Mouse (Mus musculus): ENCODE measurements around the gene Nup98. TPM values are rescaled to one million over a fixed set of nuclear protein-coding genes. Genes with fewer than 3 reads are reported as not detected.

Gene Nup98
- total RNA-seq (2023): 100 to 1,000 TPM in 1 of 2 experiments, 10 to 100 TPM in 1; 92.0 to 102 TPM

GRCm38 (mm10) chr7:102209756-102210721 lies at the start of gene Nup98, which contains the start of gene Pgap2:
Gene Nup98, minus strand, starts transcription at chr7:102210176.
Gene Pgap2, plus strand, starts transcription at chr7:102210208.

GRCm38 (mm10) chr7:102255954-102256353 lies 46.0 kb upstream of the Nup98 start, which contains the start of gene Rhog:
Gene Rhog, minus strand, starts transcription at chr7:102256054.

GRCm38 (mm10) chr7:102116579-102117331 lies 93.2 kb downstream of the Nup98 start, which contains the start of gene Chrna10:
Gene Chrna10, minus strand, starts transcription at chr7:102116828.

GRCm38 (mm10) chr7:102109171-102109570 lies 100.8 kb downstream of the Nup98 start, which contains the start of gene Art5:
Gene Art5, minus strand, starts transcription at chr7:102109489.

GRCm38 (mm10) chr7:102101487-102101886 lies 108.5 kb downstream of the Nup98 start, which contains the start of gene Art1:
Gene Art1, plus strand, starts transcription at chr7:102101743.

GRCm38 (mm10) chr7:102082816-102083215 lies 127.2 kb downstream of the Nup98 start, which contains the start of gene Trpc2:
Gene Trpc2, plus strand, starts transcription at chr7:102083116.

Other genes starting within 250 kb of the Nup98 start
- 10 to 100 TPM; 13.5 to 15.8 TPM for gene Il18bp, start 191.5 kb downstream of the Nup98 start, total RNA-seq (2023)
- 10 to 100 TPM; 35.6 to 39.4 TPM for gene Rnf121, start 144.7 kb downstream of the Nup98 start, total RNA-seq (2023)
- gene Xndc1, start 144.7 kb downstream of the Nup98 start, total RNA-seq (2023): 10 to 100 TPM; 40.8 to 52.2 TPM
- 1 to 10 TPM; 7.6 to 7.9 TPM for gene Xntrpc, start 144.5 kb downstream of the Nup98 start, total RNA-seq (2023)
- 1 to 10 TPM in 1 of 2 experiments, under 1 TPM in 1; 0.50 to 1.8 TPM for gene Trpc2, start 127.1 kb downstream of the Nup98 start, total RNA-seq (2023)
- gene Art1, start 108.4 kb downstream of the Nup98 start, total RNA-seq (2023): under 1 TPM in 1 of 2 experiments, not detected in 1; 0.38 TPM
- under 1 TPM; 0.61 to 0.77 TPM for gene Art5, start 100.7 kb downstream of the Nup98 start, total RNA-seq (2023)
- not detected for gene Chrna10, start 93.3 kb downstream of the Nup98 start, total RNA-seq (2023)
- 10 to 100 TPM; 38.8 to 39.7 TPM for gene Pgap2, start within 50 bp of the Nup98 start, total RNA-seq (2023)
- 100 to 1,000 TPM; 148 to 179 TPM for gene Rhog, start 45.9 kb upstream of the Nup98 start, total RNA-seq (2023)
- gene Stim1, start 57.6 kb upstream of the Nup98 start, total RNA-seq (2023): 100 to 1,000 TPM; 178 to 179 TPM
- 10 to 100 TPM; 52.3 to 62.0 TPM for gene Rrm1, start 231.5 kb upstream of the Nup98 start, total RNA-seq (2023)

Measured in T-cell, adult 66 days (primary cell).